Mouse (Mus musculus) testis, adult 2 months (tissue): ENCODE measurements around the gene BC055324. TPM values are rescaled to one million over a fixed set of nuclear protein-coding genes. Genes with fewer than 3 reads are reported as not detected.

Source experiments
- H3K27ac ChIP-seq: fragments of 200-500 bp; 2 replicates; pipeline ENCODE4 v1.5.1; 2012; ENCODE audit warnings: low read depth, low read length; ENCODE audit not compliant: control insufficient read depth, insufficient read depth
- H3K27me3 ChIP-seq: fragments of 200-500 bp; 2 replicates; pipeline ENCODE4 v1.6.1; 2012; ENCODE audit warnings: mild to moderate bottlenecking, low read length, moderate library complexity; ENCODE audit not compliant: control insufficient read depth, insufficient read depth
- H3K36me3 ChIP-seq: fragments of 200-500 bp; 2 replicates; pipeline ENCODE4 v1.6.1; 2012; ENCODE audit warnings: mild to moderate bottlenecking, low read length; ENCODE audit not compliant: control insufficient read depth, insufficient read depth
- H3K4me1 ChIP-seq: fragments of 200-500 bp; 2 replicates; pipeline ENCODE4 v1.6.1; 2012; ENCODE audit warnings: low read length; ENCODE audit not compliant: control insufficient read depth, insufficient read depth
- H3K4me3 ChIP-seq: fragments of 200-500 bp; 2 replicates; pipeline ENCODE4 v1.5.1; 2012; ENCODE audit warnings: low read depth, mild to moderate bottlenecking, low read length, moderate library complexity, mixed read lengths; ENCODE audit not compliant: control insufficient read depth
- CTCF ChIP-seq: fragments of 200-500 bp; IDR thresholded peaks from 2 replicates; pipeline ENCODE4 v1.5.1; 2012; ENCODE audit warnings: low read depth, mild to moderate bottlenecking, inconsistent platforms, low read length, moderate library complexity; ENCODE audit not compliant: control insufficient read depth, insufficient read depth, insufficient replicate concordance
- POLR2A ChIP-seq: fragments of 200-500 bp; IDR thresholded peaks from 2 replicates; pipeline ENCODE4 v1.6.1; 2012; ENCODE audit warnings: low read depth, mild to moderate bottlenecking, inconsistent platforms, low read length, moderate library complexity; ENCODE audit not compliant: control insufficient read depth
- polyA plus RNA-seq: library from polyadenylated mRNA; depleted of rRNA; stranded (reverse); fragments of >200 nt; gene quantifications from 2 replicates; pipeline ENCODE4 v1.2.3, GENCODE M21; 2012

Gene BC055324
- polyA plus RNA-seq, 1 experiment = 9.6 TPM

GRCm38 (mm10) chr1:164018221-164018896 is 23.8 kb upstream of the BC055324 start:
- no peak overlapping the region for H3K4me3 ChIP-seq

GRCm38 (mm10) chr1:164014616-164015015 is 20.0 kb upstream of the BC055324 start:
- Histone ChIP-seq H3K36me3 (no peaks in the 10 kb centered on the region), H3K27ac (no peak overlapping the region), H3K4me1 (no peaks in the 10 kb centered on the region), H3K27me3 (no peaks in the 10 kb centered on the region), H3K4me3 (no peak overlapping the region)
- TF ChIP-seq CTCF = no peak
- TF ChIP-seq POLR2A = no peak

More at GRCm38 (mm10) chr1:164018221-164018896, 23.8 kb upstream of the BC055324 start:
- TF ChIP-seq CTCF (no peak), POLR2A (no peak)
- Histone ChIP-seq H3K27me3 (no peaks in the 10 kb centered on the region), H3K4me1 (no peaks in the 10 kb centered on the region), H3K27ac (no peak overlapping the region), H3K36me3 (no peaks in the 10 kb centered on the region)

- TF ChIP-seq CTCF (no peak), POLR2A (no peak)
- H3K4me3 ChIP-seq = no peak overlapping the region
- no peak overlapping the region for H3K27ac ChIP-seq
- no peaks in the 10 kb centered on the region for H3K4me1 ChIP-seq
- H3K36me3 ChIP-seq = no peaks in the 10 kb centered on the region
- no peaks in the 10 kb centered on the region for H3K27me3 ChIP-seq
Measured at GRCm38 (mm10) chr1:164009235-164009634, 14.6 kb upstream of the BC055324 start.

- no peaks in the 10 kb centered on the region for H3K36me3 ChIP-seq
- no peaks in the 10 kb centered on the region for H3K27me3 ChIP-seq
- H3K4me3 ChIP-seq = no peak overlapping the region
- H3K4me1 ChIP-seq = no peaks in the 10 kb centered on the region
- H3K27ac ChIP-seq = no peak overlapping the region
- TF ChIP-seq CTCF (no peak), POLR2A (no peak)
Measured at GRCm38 (mm10) chr1:164004311-164004710, 9.7 kb upstream of the BC055324 start.

GRCm38 (mm10) chr1:164001831-164002452 is 7.3 kb upstream of the BC055324 start:
- Histone ChIP-seq H3K4me1 (no peaks in the 10 kb centered on the region), H3K4me3 (no peak overlapping the region), H3K27ac (no peak overlapping the region), H3K36me3 (no peaks in the 10 kb centered on the region), H3K27me3 (no peaks in the 10 kb centered on the region)
- TF ChIP-seq CTCF = no peak
- TF ChIP-seq POLR2A = no peak

- Histone ChIP-seq H3K36me3 (no peaks in the 10 kb centered on the region), H3K27me3 (no peaks in the 10 kb centered on the region), H3K4me1 (peaks cover 5% of the 10 kb centered on the region), H3K4me3 (no peak overlapping the region), H3K27ac (no peak overlapping the region)
- no peak for TF ChIP-seq POLR2A
Measured at GRCm38 (mm10) chr1:163995609-163995913, 965 bp upstream of the BC055324 start.

GRCm38 (mm10) chr1:163994173-163994720 is 349 bp downstream of the BC055324 start:
- H3K4me1 ChIP-seq = peaks cover 5% of the 10 kb centered on the region
- no peak for TF ChIP-seq POLR2A
- TF ChIP-seq CTCF = no peak
- H3K36me3 ChIP-seq = no peaks in the 10 kb centered on the region
- H3K27ac ChIP-seq = peak overlapping the region; percentile 92
- peak overlapping the region; percentile 95 for H3K4me3 ChIP-seq
- no peaks in the 10 kb centered on the region for H3K27me3 ChIP-seq

- Histone ChIP-seq H3K36me3 (no peaks in the 10 kb centered on the region), H3K4me1 (peaks cover 5% of the 10 kb centered on the region), H3K27ac (peak overlapping the region; percentile 7; the same call in 1 of the 2 replicates), H3K27me3 (no peaks in the 10 kb centered on the region), H3K4me3 (no peak overlapping the region)
- TF ChIP-seq CTCF = no peak
- peak; percentile 22; the same call in 1 of the 2 replicates for TF ChIP-seq POLR2A
Measured at GRCm38 (mm10) chr1:163992371-163992770, 2.2 kb downstream of the BC055324 start.
